Mouse (Mus musculus) MEL (cell line): ENCODE data around the gene Erv3. TPM values are rescaled to one million over a fixed set of nuclear protein-coding genes. Genes with fewer than 3 reads are reported as not detected.

Experiments used
- DNase-seq: peaks from one replicate; pipeline ENCODE4 v3.0.0; 2011; ENCODE audit warnings: low read depth, low spot score
- H3K27ac ChIP-seq: 2 replicates; pipeline ENCODE4 v1.5.1; 2012; ENCODE audit warnings: low read depth, mild to moderate bottlenecking, control low read depth, low read length, moderate library complexity; ENCODE audit not compliant: control insufficient read depth
- H3K27me3 ChIP-seq, 2 experiments: fragments of 150-350 bp in 1 of 2; sonication (generic) in 1 of 2; 2 replicates each; pipeline ENCODE4 v1.6.1; 2012; ENCODE audit warnings: low read length in 2 of 2, mild to moderate bottlenecking in 2 of 2, improper control_type of control experiment in 1 of 2, moderate library complexity in 1 of 2; ENCODE audit not compliant: insufficient read depth in 2 of 2, control insufficient read depth in 1 of 2
- H3K36me3 ChIP-seq, 2 experiments: 2 replicates each; pipeline ENCODE4 v1.6.1; 2012 to 2014; ENCODE audit warnings: low read length in 2 of 2, improper control_type of control experiment in 1 of 2, inconsistent platforms in 1 of 2, mild to moderate bottlenecking in 1 of 2; ENCODE audit not compliant: insufficient read depth in 2 of 2, control insufficient read depth in 1 of 2
- H3K4me1 ChIP-seq, 2 experiments: fragments of 150-350 bp in 1 of 2; sonication (generic) in 1 of 2; 2 replicates each; pipeline ENCODE4 v1.6.1; 2012; ENCODE audit warnings: low read length in 2 of 2, improper control_type of control experiment in 1 of 2, mild to moderate bottlenecking in 1 of 2; ENCODE audit not compliant: insufficient read depth in 2 of 2, control insufficient read depth in 1 of 2
- H3K4me3 ChIP-seq, 2 experiments: fragments of 150-350 bp in 1 of 2; sonication (generic) in 1 of 2; 2 replicates each; pipeline ENCODE4 v1.5.1; 2012; ENCODE audit warnings: low read depth in 2 of 2, low read length in 2 of 2, mild to moderate bottlenecking in 2 of 2, moderate library complexity in 2 of 2, control low read depth in 1 of 2, improper control_type of control experiment in 1 of 2; ENCODE audit not compliant: control insufficient read depth in 1 of 2, insufficient read depth in 1 of 2
- H3K79me2 ChIP-seq: 2 replicates; pipeline ENCODE4 v1.6.1; 2012; ENCODE audit warnings: mild to moderate bottlenecking, low read length, moderate library complexity; ENCODE audit not compliant: control insufficient read depth, poor library complexity, insufficient read depth
- H3K9ac ChIP-seq: 2 replicates; pipeline ENCODE4 v1.6.1; 2012; ENCODE audit warnings: low read depth, mild to moderate bottlenecking, control low read depth, low read length, moderate library complexity; ENCODE audit not compliant: control insufficient read depth, poor library complexity, severe bottlenecking
- H3K9me3 ChIP-seq: fragments of 150-350 bp; sonication (generic); replicated peaks from 2 replicates; pipeline ENCODE4 v1.6.1; 2012; ENCODE audit warnings: mild to moderate bottlenecking, low read length, improper control_type of control experiment, moderate library complexity; ENCODE audit not compliant: insufficient read depth
- CHD1 ChIP-seq: IDR thresholded peaks from 2 replicates; pipeline ENCODE4 v1.6.1; 2012; ENCODE audit warnings: low read depth, mild to moderate bottlenecking, inconsistent platforms, low read length, improper control_type of control experiment
- CTCF ChIP-seq, 3 experiments: IDR thresholded peaks in 2 of 3; conservative IDR thresholded peaks in 1 of 3; 2 replicates each; pipeline ENCODE4 v1.5.1; 2011 to 2012; ENCODE audit warnings: low read length in 3 of 3, low read depth in 2 of 3, mild to moderate bottlenecking in 2 of 3, improper control_type of control experiment in 1 of 3, inconsistent platforms in 1 of 3, mixed read lengths in 1 of 3, moderate library complexity in 1 of 3; ENCODE audit not compliant: control insufficient read depth in 1 of 3, insufficient read depth in 1 of 3, poor library complexity in 1 of 3, severe bottlenecking in 1 of 3
- E2F4 ChIP-seq: IDR thresholded peaks from 2 replicates; pipeline ENCODE4 v1.6.1; 2011; ENCODE audit warnings: low read depth, low read length, improper control_type of control experiment, borderline replicate concordance
- ELF1 ChIP-seq: IDR thresholded peaks from 2 replicates; pipeline ENCODE4 v1.6.1; 2014; ENCODE audit warnings: low read depth, mild to moderate bottlenecking, inconsistent platforms, low read length, improper control_type of control experiment, moderate library complexity
- EP300 ChIP-seq, 2 experiments: IDR thresholded peaks; 2 replicates each; pipeline ENCODE4 v1.6.1; 2011; ENCODE audit warnings: improper control_type of control experiment in 2 of 2, low read length in 2 of 2, low read depth in 1 of 2, mild to moderate bottlenecking in 1 of 2
- ETS1 ChIP-seq: IDR thresholded peaks from 2 replicates; pipeline ENCODE4 v1.6.1; 2012; ENCODE audit warnings: low read depth, mild to moderate bottlenecking, inconsistent platforms, low read length, improper control_type of control experiment, moderate library complexity
- GATA1 ChIP-seq: IDR thresholded peaks from 2 replicates; pipeline ENCODE4 v1.6.1; 2011; ENCODE audit warnings: low read depth, low read length, improper control_type of control experiment
- JUND ChIP-seq: IDR thresholded peaks from 2 replicates; pipeline ENCODE4 v1.6.1; 2011; ENCODE audit warnings: low read depth, mild to moderate bottlenecking, improper control_type of control experiment, low read length
- MAX ChIP-seq: IDR thresholded peaks from 2 replicates; pipeline ENCODE4 v1.6.1; 2011; ENCODE audit warnings: low read length, improper control_type of control experiment
- MEF2A ChIP-seq: IDR thresholded peaks from 2 replicates; pipeline ENCODE4 v1.6.1; 2014; ENCODE audit warnings: low read depth, mild to moderate bottlenecking, inconsistent platforms, low read length, improper control_type of control experiment; ENCODE audit not compliant: poor library complexity, insufficient replicate concordance, severe bottlenecking; ENCODE audit errors: extremely low read depth
- MXI1 ChIP-seq: IDR thresholded peaks from 2 replicates; pipeline ENCODE4 v1.6.1; 2011; ENCODE audit warnings: mild to moderate bottlenecking, low read depth, low read length, improper control_type of control experiment
- MYC ChIP-seq: IDR thresholded peaks from 2 replicates; pipeline ENCODE4 v1.6.1; 2011; ENCODE audit warnings: low read depth, mild to moderate bottlenecking, low read length, improper control_type of control experiment, moderate library complexity
- POLR2A ChIP-seq, 2 experiments: IDR thresholded peaks; 2 replicates each; pipeline ENCODE4 v1.6.1; 2011 to 2012; ENCODE audit warnings: low read length in 2 of 2, mild to moderate bottlenecking in 2 of 2, control low read depth in 1 of 2, improper control_type of control experiment in 1 of 2, low read depth in 1 of 2, moderate library complexity in 1 of 2; ENCODE audit not compliant: control insufficient read depth in 1 of 2, insufficient read depth in 1 of 2, poor library complexity in 1 of 2
- POLR2AphosphoS2 ChIP-seq: IDR thresholded peaks from 2 replicates; pipeline ENCODE4 v1.6.1; 2011; ENCODE audit warnings: low read length, improper control_type of control experiment
- RAD21 ChIP-seq: IDR thresholded peaks from 2 replicates; pipeline ENCODE4 v1.6.1; 2011; ENCODE audit warnings: mild to moderate bottlenecking, low read depth, low read length, improper control_type of control experiment
- RCOR1 ChIP-seq: IDR thresholded peaks from 2 replicates; pipeline ENCODE4 v1.6.1; 2012; ENCODE audit warnings: low read depth, mild to moderate bottlenecking, inconsistent platforms, low read length, improper control_type of control experiment
- SMC3 ChIP-seq: IDR thresholded peaks from 2 replicates; pipeline ENCODE4 v1.6.1; 2011; ENCODE audit warnings: low read depth, low read length, improper control_type of control experiment
- TAL1 ChIP-seq: IDR thresholded peaks from 2 replicates; pipeline ENCODE4 v1.6.1; 2012; ENCODE audit warnings: mild to moderate bottlenecking, inconsistent platforms, low read length, moderate library complexity, mixed read lengths
- TBP ChIP-seq: IDR thresholded peaks from 2 replicates; pipeline ENCODE4 v1.8.0; 2011; ENCODE audit warnings: low read depth, low read length, improper control_type of control experiment
- TCF12 ChIP-seq: IDR thresholded peaks from 2 replicates; pipeline ENCODE4 v1.6.1; 2014; ENCODE audit warnings: low read depth, mild to moderate bottlenecking, inconsistent platforms, low read length, improper control_type of control experiment, moderate library complexity
- UBTF ChIP-seq: IDR thresholded peaks from 2 replicates; pipeline ENCODE4 v1.6.1; 2012; ENCODE audit warnings: low read depth, mild to moderate bottlenecking, inconsistent platforms, low read length, improper control_type of control experiment, moderate library complexity, borderline replicate concordance; ENCODE audit not compliant: insufficient read depth
- ZC3H11A ChIP-seq: IDR thresholded peaks from 2 replicates; pipeline ENCODE4 v1.6.1; 2012; ENCODE audit warnings: low read depth, mild to moderate bottlenecking, inconsistent platforms, low read length, improper control_type of control experiment
- polyA plus RNA-seq, 2 experiments: library from polyadenylated mRNA; stranded (reverse) in 1 of 2; unstranded in 1 of 2; fragments of >175 nt in 1 of 2; fragments of >200 nt in 1 of 2; gene quantifications; 2 replicates each; pipeline versions ENCODE4 v1.2.1 to v1.2.4; 2012; ENCODE audit warnings: low replicate concordance in 2 of 2, low read depth in 1 of 2; ENCODE audit not compliant: insufficient read length in 2 of 2, insufficient read depth in 1 of 2, missing spikeins in 1 of 2
- total RNA-seq: library from RNA; depleted of rRNA; stranded (reverse); fragments of 300-350 nt; gene quantifications from 2 replicates; pipeline ENCODE4 v1.2.3, GENCODE M21; 2012

Gene Erv3
- total and polyA plus RNA-seq, 3 experiments = 0.36 to 0.62 TPM; not detected in 1

GRCm38 (mm10) chr2:131905025-131905424, 45.5 kb upstream of the Erv3 start (continued):
- TF ChIP-seq TCF12 (peak; percentile 95), RCOR1 (peak; percentile 81), RAD21 (no peak), SMC3 (no peak), POLR2AphosphoS2 (no peak), CTCF (IDR thresholded peaks at IDR 0.05 in 2 of 3, conservative IDR thresholded peaks at IDR 0.05 in 1 of 3; ENCODE audit: control insufficient read depth in 1 of 3, insufficient read depth in 1 of 3, low read depth in 2 of 3, low read length in 3 of 3, poor library complexity in 1 of 3, severe bottlenecking in 1 of 3) (no peak), MAX (peak; percentile 95), TAL1 (peak; percentile 79), ZC3H11A (no peak), E2F4 (no peak), GATA1 (peak; percentile 97), CHD1 (no peak), POLR2A (IDR thresholded peaks at IDR 0.05; ENCODE audit: control insufficient read depth in 1 of 2, insufficient read depth in 1 of 2, low read depth in 1 of 2, low read length in 2 of 2, poor library complexity in 1 of 2) (no peak), ELF1 (peak; percentile 78), MXI1 (peak; percentile 97)

- TF ChIP-seq UBTF (no peak), TAL1 (no peak), RCOR1 (no peak), POLR2AphosphoS2 (no peak), ETS1 (no peak), MAX (no peak), EP300 (IDR thresholded peaks at IDR 0.05; ENCODE audit: low read depth in 1 of 2, low read length in 2 of 2) (no peak), MYC (no peak), POLR2A (IDR thresholded peaks at IDR 0.05; ENCODE audit: control insufficient read depth in 1 of 2, insufficient read depth in 1 of 2, low read depth in 1 of 2, low read length in 2 of 2, poor library complexity in 1 of 2) (no peak), CTCF (IDR thresholded peaks at IDR 0.05 in 2 of 3, conservative IDR thresholded peaks at IDR 0.05 in 1 of 3; ENCODE audit: control insufficient read depth in 1 of 3, insufficient read depth in 1 of 3, low read depth in 2 of 3, low read length in 3 of 3, poor library complexity in 1 of 3, severe bottlenecking in 1 of 3) (no peak), MEF2A (no peak), JUND (no peak), TBP (no peak), CHD1 (no peak)
- Histone ChIP-seq H3K4me1 (peaks cover 4 to 27% of the 10 kb centered on the region in 2 experiments), H3K79me2 (no peaks in the 10 kb centered on the region), H3K27ac (no peak overlapping the region), H3K4me3 (no peak overlapping the region), H3K27me3 (no peaks in the 10 kb centered on the region; a peak in 1 of 4 replicates), H3K9me3 (no peaks in the 10 kb centered on the region), H3K9ac (no peak overlapping the region), H3K36me3 (peaks cover 0 to 22% of the 10 kb centered on the region in 2 experiments; a peak in 2 of 4 replicates)
- peak; percentile 11 for DNase-seq
Measured at GRCm38 (mm10) chr2:131902867-131903266, 43.3 kb upstream of the Erv3 start.
